Mouse (Mus musculus): ENCODE results near the gene Rngtt. TPM values are rescaled to one million over a fixed set of nuclear protein-coding genes. Genes with fewer than 3 reads are reported as not detected.

The Rngtt gene
- total and polyA plus RNA-seq, 2 experiments from 2014 or later, result 8.9 to 10.0 TPM

DNA sequence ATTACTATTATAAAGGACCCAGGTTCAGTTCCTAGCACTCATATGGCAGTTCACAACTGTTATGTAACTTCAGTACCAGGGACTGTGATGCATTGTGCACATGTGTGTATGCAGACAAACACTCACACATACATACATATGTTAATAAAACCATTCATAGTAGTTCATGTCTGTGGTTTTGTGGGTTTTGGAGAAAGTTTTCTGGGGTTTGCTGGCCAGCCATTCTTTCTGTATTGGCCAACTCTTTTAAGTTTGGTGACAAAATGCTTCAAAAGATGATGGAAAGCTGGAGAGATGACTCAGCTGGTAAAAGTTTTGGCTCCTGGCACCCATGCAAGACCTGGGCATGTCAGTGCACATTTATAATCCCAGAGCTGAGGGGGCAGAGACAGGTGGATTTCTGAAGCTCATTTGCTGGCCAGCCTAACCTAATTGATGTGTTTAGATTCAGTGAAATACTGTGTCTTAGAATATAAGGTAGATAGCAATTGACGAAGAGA is 22.9 kb downstream of the Rngtt start:
- no peak for ATAC-seq (ENCODE audit: insufficient read depth, low read depth)
- TF ChIP-seq CTCF (IDR thresholded peaks at IDR 0.05; ENCODE audit: low read depth) (no peak), EP300 (IDR thresholded peaks at IDR 0.05; ENCODE audit: low read depth) (no peak)
- no peak overlapping the region for H3K4me2 ChIP-seq (ENCODE audit: low read depth, low read length)
- no peak overlapping the region for H3K27ac ChIP-seq (ENCODE audit: low read depth)
- H3K9ac ChIP-seq (replicated peaks; ENCODE audit: low read depth, low read length), result no peak overlapping the region
- no peak overlapping the region for H3K4me3 ChIP-seq (ENCODE audit: low read depth, low read length)
- no peaks in the 10 kb centered on the region for H3K4me1 ChIP-seq (ENCODE audit: control insufficient read depth, insufficient read depth)
- H3K27me3 ChIP-seq (ENCODE audit: control insufficient read depth, insufficient read depth, low read length), result no peaks in the 10 kb centered on the region
- no peaks in the 10 kb centered on the region for H3K9me3 ChIP-seq (replicated peaks; ENCODE audit: control insufficient read depth, low read length)
- DNase-seq (ENCODE audit: low spot score), result no peak
- WGBS, result 95% methylated on average over 1 of the region's 1 CpGs
- peaks cover 25% of the 10 kb centered on the region for H3K36me3 ChIP-seq (replicated peaks; ENCODE audit: control insufficient read depth, insufficient read depth, low read length)

DNA sequence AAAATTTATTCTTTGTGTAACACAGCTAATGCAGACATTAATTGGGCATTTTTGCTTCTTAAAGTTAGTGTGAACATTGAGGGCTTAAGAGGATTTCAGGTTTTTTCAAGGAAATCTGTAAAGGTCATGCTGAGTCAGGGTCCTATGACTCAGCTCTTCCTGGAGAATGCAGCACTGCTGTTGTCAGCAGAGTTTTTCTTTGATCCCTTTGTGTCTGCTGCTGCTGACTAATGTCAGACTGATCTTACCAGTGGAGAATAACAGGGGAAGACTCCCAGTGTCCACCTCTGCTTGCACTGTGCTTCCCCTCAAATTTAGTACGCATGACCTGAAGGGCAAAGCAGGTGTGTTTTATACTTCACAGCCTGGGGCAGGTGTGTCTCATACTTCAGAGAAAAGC is 27.9 kb downstream of the Rngtt start:
- Histone ChIP-seq H3K27me3 (ENCODE audit: control insufficient read depth, insufficient read depth, low read length) (no peaks in the 10 kb centered on the region), H3K9me3 (replicated peaks; ENCODE audit: control insufficient read depth, low read length) (no peaks in the 10 kb centered on the region), H3K4me1 (ENCODE audit: control insufficient read depth, insufficient read depth) (no peaks in the 10 kb centered on the region), H3K4me2 (ENCODE audit: low read depth, low read length) (no peak overlapping the region), H3K27ac (ENCODE audit: low read depth) (no peak overlapping the region), H3K9ac (replicated peaks; ENCODE audit: low read depth, low read length) (no peak overlapping the region), H3K36me3 (replicated peaks; ENCODE audit: control insufficient read depth, insufficient read depth, low read length) (peaks cover 22% of the 10 kb centered on the region), H3K4me3 (ENCODE audit: low read depth, low read length) (no peak overlapping the region)
- TF ChIP-seq EP300 (IDR thresholded peaks at IDR 0.05; ENCODE audit: low read depth) (no peak), CTCF (IDR thresholded peaks at IDR 0.05; ENCODE audit: low read depth) (no peak)
- DNase-seq (ENCODE audit: low spot score) (no peak), ATAC-seq (ENCODE audit: insufficient read depth, low read depth) (no peak)
- WGBS, result 71% methylated on average over 1 of the region's 1 CpGs

DNA sequence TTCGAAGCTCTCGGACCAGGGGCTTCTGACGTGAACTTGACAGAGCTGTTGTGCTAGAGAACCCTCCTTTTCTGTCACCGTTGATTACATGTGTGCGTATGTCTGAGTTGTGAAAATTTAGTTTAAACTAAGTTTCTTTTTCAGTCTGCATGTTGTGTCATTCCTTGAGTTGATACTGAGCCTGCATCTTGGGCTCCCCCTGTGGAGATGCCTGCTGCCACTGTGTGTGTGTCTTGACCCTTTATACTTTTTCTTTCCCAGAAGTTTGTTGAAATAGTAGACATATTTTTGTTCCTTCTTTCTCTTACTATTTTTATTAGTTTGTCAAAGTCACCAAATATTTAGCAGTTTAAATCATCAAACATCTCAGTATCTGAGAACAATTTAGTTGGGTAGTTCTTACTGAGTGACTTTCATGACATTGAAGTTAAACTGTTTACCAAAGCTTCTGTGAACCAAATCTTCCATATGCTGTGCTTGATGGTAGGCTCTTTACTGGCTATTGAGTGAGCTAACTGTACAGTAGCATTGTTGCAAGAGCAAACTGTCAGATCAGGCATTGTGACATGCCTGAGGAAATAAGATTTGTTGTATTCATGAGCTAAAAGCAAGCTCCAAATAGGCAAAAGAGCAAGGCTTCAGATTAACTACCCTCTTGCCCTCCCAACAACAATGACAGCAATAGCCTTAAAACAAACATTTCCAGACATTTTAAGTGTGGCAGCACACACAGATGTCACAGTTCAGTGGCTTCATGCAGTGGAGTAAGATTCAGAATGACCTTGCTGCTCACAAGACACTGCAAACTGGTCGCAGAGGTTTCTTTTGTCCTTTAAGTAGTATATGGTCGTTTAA is 33.0 kb downstream of the Rngtt start:
- Histone ChIP-seq H3K27ac (ENCODE audit: low read depth) (no peak overlapping the region), H3K9ac (replicated peaks; ENCODE audit: low read depth, low read length) (no peak overlapping the region), H3K4me2 (ENCODE audit: low read depth, low read length) (no peak overlapping the region), H3K9me3 (replicated peaks; ENCODE audit: control insufficient read depth, low read length) (no peaks in the 10 kb centered on the region), H3K4me1 (ENCODE audit: control insufficient read depth, insufficient read depth) (no peaks in the 10 kb centered on the region), H3K27me3 (ENCODE audit: control insufficient read depth, insufficient read depth, low read length) (no peaks in the 10 kb centered on the region), H3K36me3 (replicated peaks; ENCODE audit: control insufficient read depth, insufficient read depth, low read length) (peaks cover 15% of the 10 kb centered on the region), H3K4me3 (ENCODE audit: low read depth, low read length) (no peak overlapping the region)
- WGBS, result 85% methylated on average over 7 of the region's 7 CpGs
- ATAC-seq (ENCODE audit: insufficient read depth, low read depth) (no peak), DNase-seq (ENCODE audit: low spot score) (no peak)
- TF ChIP-seq EP300 (IDR thresholded peaks at IDR 0.05; ENCODE audit: low read depth), result no peak
- no peak for TF ChIP-seq CTCF (IDR thresholded peaks at IDR 0.05; ENCODE audit: low read depth)

DNA sequence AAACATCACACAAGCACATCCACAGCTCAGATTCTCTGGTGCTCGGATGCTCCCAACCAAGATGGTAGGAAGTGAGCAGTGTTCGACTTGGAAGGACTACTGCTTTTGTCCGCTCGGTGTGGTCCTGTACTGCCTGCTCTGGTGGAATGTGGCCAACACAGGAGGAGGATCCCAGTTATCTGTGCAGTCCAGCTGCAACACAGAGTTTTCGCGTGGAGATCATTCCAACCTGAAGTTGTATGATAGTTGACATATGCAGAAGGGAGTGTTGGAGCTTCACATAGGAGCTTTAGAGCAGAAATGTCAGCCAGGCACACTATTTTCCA is 33.6 kb downstream of the Rngtt start:
- TF ChIP-seq EP300 (IDR thresholded peaks at IDR 0.05; ENCODE audit: low read depth) (no peak), CTCF (IDR thresholded peaks at IDR 0.05; ENCODE audit: low read depth) (no peak)
- Histone ChIP-seq H3K4me3 (ENCODE audit: low read depth, low read length) (no peak overlapping the region), H3K4me1 (ENCODE audit: control insufficient read depth, insufficient read depth) (no peaks in the 10 kb centered on the region), H3K9me3 (replicated peaks; ENCODE audit: control insufficient read depth, low read length) (no peaks in the 10 kb centered on the region), H3K9ac (replicated peaks; ENCODE audit: low read depth, low read length) (no peak overlapping the region), H3K27ac (ENCODE audit: low read depth) (no peak overlapping the region), H3K4me2 (ENCODE audit: low read depth, low read length) (no peak overlapping the region), H3K27me3 (ENCODE audit: control insufficient read depth, insufficient read depth, low read length) (no peaks in the 10 kb centered on the region), H3K36me3 (replicated peaks; ENCODE audit: control insufficient read depth, insufficient read depth, low read length) (peaks cover 18% of the 10 kb centered on the region)
- ATAC-seq (ENCODE audit: insufficient read depth, low read depth) (no peak), DNase-seq (ENCODE audit: low spot score) (no peak)
- 56% methylated on average over 6 of the region's 6 CpGs for WGBS

DNA sequence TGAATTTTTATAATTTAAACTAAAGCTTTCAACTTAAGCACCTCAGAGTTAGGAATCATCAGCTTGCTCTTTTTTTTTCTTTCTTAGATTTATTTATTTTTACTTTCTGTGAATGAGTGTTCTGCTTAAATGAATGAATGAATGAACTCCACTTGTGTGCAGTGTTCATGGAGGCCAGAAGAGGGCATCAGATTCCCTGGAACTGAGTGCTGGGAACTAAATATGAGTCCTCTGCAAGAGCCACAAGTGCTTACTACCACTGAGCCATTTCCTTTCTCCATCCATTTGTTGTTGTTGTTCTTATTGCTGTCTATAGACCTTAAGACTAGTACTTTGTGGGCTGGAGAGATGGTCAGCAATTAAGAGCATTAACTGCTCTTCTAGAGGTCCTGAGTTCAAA is 53.3 kb downstream of the Rngtt start:
- DNase-seq (ENCODE audit: low spot score), result no peak
- H3K27ac ChIP-seq (ENCODE audit: low read depth), result no peak overlapping the region
- no peak for ATAC-seq (ENCODE audit: insufficient read depth, low read depth)
- no peak for TF ChIP-seq CTCF (IDR thresholded peaks at IDR 0.05; ENCODE audit: low read depth)
- TF ChIP-seq EP300 (IDR thresholded peaks at IDR 0.05; ENCODE audit: low read depth), result no peak
- H3K4me2 ChIP-seq (ENCODE audit: low read depth, low read length), result no peak overlapping the region
- peaks cover 12% of the 10 kb centered on the region for H3K36me3 ChIP-seq (replicated peaks; ENCODE audit: control insufficient read depth, insufficient read depth, low read length)
- no peaks in the 10 kb centered on the region for H3K4me1 ChIP-seq (ENCODE audit: control insufficient read depth, insufficient read depth)
- no peaks in the 10 kb centered on the region for H3K9me3 ChIP-seq (replicated peaks; ENCODE audit: control insufficient read depth, low read length)
- no peaks in the 10 kb centered on the region for H3K27me3 ChIP-seq (ENCODE audit: control insufficient read depth, insufficient read depth, low read length)
- H3K9ac ChIP-seq (replicated peaks; ENCODE audit: low read depth, low read length), result no peak overlapping the region
- no peak overlapping the region for H3K4me3 ChIP-seq (ENCODE audit: low read depth, low read length)

DNA sequence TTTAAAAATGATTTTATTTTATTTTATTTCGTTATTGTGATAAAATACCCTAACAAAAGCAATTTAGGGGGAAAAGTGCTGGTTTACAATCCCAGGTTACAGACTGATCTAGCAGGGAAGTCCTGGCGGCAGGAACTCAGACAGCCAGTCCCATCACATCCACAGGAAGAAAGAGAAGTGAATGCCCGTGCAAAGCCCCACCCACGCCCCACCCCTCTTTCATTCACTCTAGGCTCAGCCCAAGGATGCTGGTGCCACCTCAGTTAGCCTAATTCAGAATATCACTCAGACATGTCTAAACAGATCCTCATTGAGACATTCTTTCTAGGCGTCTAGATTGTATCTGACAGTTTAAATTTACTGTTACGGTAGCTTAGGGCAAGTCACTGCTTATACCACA is 64.8 kb downstream of the Rngtt start:
- WGBS, result 75% methylated on average over 6 of the region's 6 CpGs
- H3K9me3 ChIP-seq (replicated peaks; ENCODE audit: control insufficient read depth, low read length), result no peaks in the 10 kb centered on the region
- H3K9ac ChIP-seq (replicated peaks; ENCODE audit: low read depth, low read length), result no peak overlapping the region
- H3K4me3 ChIP-seq (ENCODE audit: low read depth, low read length), result no peak overlapping the region
- no peak overlapping the region for H3K4me2 ChIP-seq (ENCODE audit: low read depth, low read length)
- no peaks in the 10 kb centered on the region for H3K4me1 ChIP-seq (ENCODE audit: control insufficient read depth, insufficient read depth)
- DNase-seq (ENCODE audit: low spot score) (no peak), ATAC-seq (ENCODE audit: insufficient read depth, low read depth) (no peak)
- 0 out of 2 replicates have a peak, but pooled peaks cover 7% of the 10 kb centered on the region for H3K36me3 ChIP-seq (replicated peaks; ENCODE audit: control insufficient read depth, insufficient read depth, low read length)
- H3K27ac ChIP-seq (ENCODE audit: low read depth), result no peak overlapping the region
- TF ChIP-seq CTCF (IDR thresholded peaks at IDR 0.05; ENCODE audit: low read depth) (no peak), EP300 (IDR thresholded peaks at IDR 0.05; ENCODE audit: low read depth) (no peak)
- H3K27me3 ChIP-seq (ENCODE audit: control insufficient read depth, insufficient read depth, low read length), result no peaks in the 10 kb centered on the region
